7 mouse cellular contexts compared by ENCODE assay signal in the genomic region with DNA sequence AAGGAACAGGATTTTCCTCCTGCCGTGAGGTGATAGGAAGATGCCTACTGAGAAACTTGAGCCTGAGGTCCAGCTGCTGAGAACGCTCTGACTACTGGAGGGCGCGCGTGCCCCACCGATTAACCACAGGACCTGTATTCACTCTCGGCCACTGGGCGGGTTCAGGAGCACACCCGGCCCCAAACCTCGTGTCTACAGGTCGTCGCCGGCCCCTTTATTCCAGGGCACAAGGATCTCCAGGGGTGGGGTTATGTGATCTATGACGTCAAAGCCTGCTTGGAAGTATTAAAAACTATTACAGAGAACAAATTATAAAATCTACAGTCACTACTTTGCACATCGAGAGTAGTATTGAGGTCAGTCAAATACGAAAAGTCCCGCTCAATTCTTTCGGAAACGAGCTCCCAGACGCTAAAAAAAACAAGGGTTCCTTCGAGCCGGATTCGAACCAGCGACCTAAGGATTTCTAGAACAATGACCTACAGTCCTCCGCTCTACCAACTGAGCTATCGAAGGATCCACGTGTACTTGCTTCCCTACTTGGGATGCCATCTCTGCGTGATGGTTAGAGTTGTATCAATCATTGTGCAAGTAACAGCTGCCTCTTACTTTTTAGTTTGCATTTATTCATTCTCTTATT. TPM values are rescaled to one million over a fixed set of nuclear protein-coding genes. Genes with fewer than 3 reads are reported as not detected.
DNase-seq lines count a peak whose midpoint lies in the region; ATAC-seq and TF ChIP-seq lines count a peak whose summit lies in the region.

No protein-coding gene starts in this region.

- 0 out of 2 replicates have a peak overlapping the region, but pooled peaks have one; percentile 39 for H3K9ac ChIP-seq in embryonic facial prominence, embryonic 11.5 days (replicated peaks; ENCODE audit: low read length)
- H3K9ac ChIP-seq in limb, embryonic 11.5 days (ENCODE audit: low read length) = peak overlapping the region; percentile 41; the same call in 1 of the 2 replicates
- H3K9ac ChIP-seq in midbrain, embryonic 13.5 days (replicated peaks) = no peak overlapping the region; the same call in 1 of the 2 replicates

- peak; percentile 26; the same call in 1 of the 2 replicates for TF ChIP-seq POLR2A in small intestine, adult 2 months (IDR thresholded peaks at IDR 0.05; ENCODE audit: low read depth, low read length)

- H3K4me2 ChIP-seq in embryonic facial prominence, embryonic 11.5 days (ENCODE audit: low read depth, low read length) = peak overlapping the region; percentile 55
- H3K4me2 ChIP-seq in limb, embryonic 11.5 days (ENCODE audit: low read depth, severe bottlenecking) = peak overlapping the region; percentile 39
- peak overlapping the region; percentile 62 for H3K4me2 ChIP-seq in midbrain, embryonic 13.5 days (replicated peaks)

- no peaks in the 10 kb centered on the region for H3K36me3 ChIP-seq in embryonic facial prominence, embryonic 11.5 days (replicated peaks; ENCODE audit: control insufficient read depth, insufficient read depth, low read depth, low read length)
- H3K36me3 ChIP-seq in limb, embryonic 11.5 days (ENCODE audit: control insufficient read depth, insufficient read depth, low read length) = no peaks in the 10 kb centered on the region
- H3K36me3 ChIP-seq in midbrain, embryonic 13.5 days = no peaks in the 10 kb centered on the region
- no peaks in the 10 kb centered on the region for H3K36me3 ChIP-seq in small intestine, adult 2 months (ENCODE audit: control insufficient read depth, insufficient read depth, low read length)

- no peaks in the 10 kb centered on the region for H3K27me3 ChIP-seq in embryonic facial prominence, embryonic 11.5 days (ENCODE audit: control insufficient read depth, insufficient read depth, low read length)
- no peaks in the 10 kb centered on the region for H3K27me3 ChIP-seq in limb, embryonic 11.5 days (ENCODE audit: control insufficient read depth, insufficient read depth, low read length)
- H3K27me3 ChIP-seq in midbrain, embryonic 13.5 days = no peaks in the 10 kb centered on the region
- H3K27me3 ChIP-seq in small intestine, adult 2 months (ENCODE audit: control insufficient read depth, insufficient read depth, low read length) = no peaks in the 10 kb centered on the region

- H3K4me3 ChIP-seq in embryonic facial prominence, embryonic 11.5 days (ENCODE audit: low read depth, low read length) = peak overlapping the region; percentile 45
- peak overlapping the region; percentile 50 for H3K4me3 ChIP-seq in limb, embryonic 11.5 days (ENCODE audit: low read depth, low read length)
- H3K4me3 ChIP-seq in midbrain, embryonic 13.5 days (replicated peaks) = peak overlapping the region; percentile 62
- peak overlapping the region; percentile 61 for H3K4me3 ChIP-seq in small intestine, adult 2 months (ENCODE audit: low read depth, low read length)

- peak; percentile 91 for DNase-seq in adrenal gland, postnatal 25 days
- DNase-seq in embryonic facial prominence, embryonic 11.5 days (ENCODE audit: low spot score) = peak; percentile 98
- DNase-seq in heart, adult 11 months = peak; percentile 99
- DNase-seq in kidney, adult 11 months = peak; percentile 95
- DNase-seq in limb, embryonic 11.5 days (ENCODE audit: low spot score) = peak; percentile 99

- H3K27ac ChIP-seq in embryonic facial prominence, embryonic 11.5 days (replicated peaks; ENCODE audit: low read depth, low read length) = no peak overlapping the region
- H3K27ac ChIP-seq in limb, embryonic 11.5 days (replicated peaks; ENCODE audit: low read depth, low read length) = peak overlapping the region; percentile 42; the same call in 1 of the 2 replicates
- H3K27ac ChIP-seq in midbrain, embryonic 13.5 days = peak overlapping the region; percentile 39; the same call in 1 of the 2 replicates
- peak overlapping the region; percentile 41 for H3K27ac ChIP-seq in small intestine, adult 2 months (ENCODE audit: insufficient read depth, low read depth, low read length)

- no peaks in the 10 kb centered on the region for H3K9me3 ChIP-seq in embryonic facial prominence, embryonic 11.5 days (replicated peaks; ENCODE audit: control insufficient read depth, low read length)
- H3K9me3 ChIP-seq in limb, embryonic 11.5 days (ENCODE audit: control insufficient read depth, low read length) = no peaks in the 10 kb centered on the region
- no peaks in the 10 kb centered on the region for H3K9me3 ChIP-seq in midbrain, embryonic 13.5 days

- no peaks in the 10 kb centered on the region for H3K4me1 ChIP-seq in embryonic facial prominence, embryonic 11.5 days (ENCODE audit: control insufficient read depth, insufficient read depth, low read length)
- H3K4me1 ChIP-seq in limb, embryonic 11.5 days (ENCODE audit: control insufficient read depth, insufficient read depth, low read length) = 0 out of 2 replicates have a peak, but pooled peaks cover 2% of the 10 kb centered on the region
- peaks cover 34% of the 10 kb centered on the region for H3K4me1 ChIP-seq in midbrain, embryonic 13.5 days (replicated peaks)
- peaks cover 2% of the 10 kb centered on the region; the same call in 1 of the 2 replicates for H3K4me1 ChIP-seq in small intestine, adult 2 months (ENCODE audit: control insufficient read depth, insufficient read depth, insufficient read length, low read length)

- under 1% methylated on average over 28 of the region's 28 CpGs for WGBS in embryonic facial prominence, embryonic 11.5 days
- whole genome bisulfite sequencing in limb, embryonic 11.5 days = under 1% methylated on average over 28 of the region's 28 CpGs
- under 1% methylated on average over 28 of the region's 28 CpGs for WGBS in midbrain, embryonic 13.5 days
- under 1% methylated on average over 28 of the region's 28 CpGs for WGBS in small intestine, adult 2 months

- peak; percentile 82 for TF ChIP-seq CTCF in small intestine, adult 2 months (IDR thresholded peaks at IDR 0.05; ENCODE audit: extremely low read depth, insufficient read length, insufficient replicate concordance, low read depth, low read length)

- ATAC-seq in embryonic facial prominence, embryonic 11.5 days (replicated peaks; ENCODE audit: insufficient number of reproducible peaks, low FRiP score, low TSS enrichment, low read depth) = peak; percentile 89
- ATAC-seq in limb, embryonic 11.5 days (ENCODE audit: insufficient number of reproducible peaks, low FRiP score, low TSS enrichment, low read depth) = peak; percentile 89
- ATAC-seq in midbrain, embryonic 13.5 days = peak; percentile 93

RNA-seq across cellular contexts. Expression of gene Abt1, which starts 9.0 kb away (rescaled TPM):
- 6.4 and 6.9 TPM in 2 replicates for total RNA-seq in adrenal gland, postnatal 25 days (2021)
- polyA plus RNA-seq in embryonic facial prominence, embryonic 11.5 days (2014; fragmentation: Nextera tagmentation; extraction: Ambion mirVana) = 15.0 and 16.2 TPM in 2 replicates
- 16.3 and 17.4 TPM in 2 replicates for polyA plus RNA-seq in limb, embryonic 11.5 days (2014; fragmentation: Nextera tagmentation; extraction: Ambion mirVana)
- polyA plus RNA-seq in midbrain, embryonic 13.5 days (2015; fragmentation: Nextera tagmentation; extraction: Ambion mirVana) = 10.8 TPM in 2 replicates
- 0.95 and 1.2 TPM in 2 replicates for polyA plus RNA-seq in small intestine, adult 2 months (2012; rRNA removed)

RNA-seq across cellular contexts. Expression of gene Btn1a1, which starts 33.0 kb away (rescaled TPM):
- not detected in 2 replicates for total RNA-seq in adrenal gland, postnatal 25 days (2021)
- polyA plus RNA-seq in embryonic facial prominence, embryonic 11.5 days (2014; fragmentation: Nextera tagmentation; extraction: Ambion mirVana) = 0.24 and 0.35 TPM in 2 replicates
- not detected in 2 replicates for polyA plus RNA-seq in limb, embryonic 11.5 days (2014; fragmentation: Nextera tagmentation; extraction: Ambion mirVana)
- polyA plus RNA-seq in midbrain, embryonic 13.5 days (2015; fragmentation: Nextera tagmentation; extraction: Ambion mirVana) = 0.04 and 0.13 TPM in 2 replicates
- polyA plus RNA-seq in small intestine, adult 2 months (2012; rRNA removed) = 0.05 TPM in 1 of 2 replicates, not detected in the other

RNA-seq across cellular contexts. Expression of gene Btn2a2, which starts 56.0 kb away (rescaled TPM):
- not detected in 2 replicates for total RNA-seq in adrenal gland, postnatal 25 days (2021)
- 1.1 and 1.4 TPM in 2 replicates for polyA plus RNA-seq in embryonic facial prominence, embryonic 11.5 days (2014; fragmentation: Nextera tagmentation; extraction: Ambion mirVana)
- 1.3 and 2.2 TPM in 2 replicates for polyA plus RNA-seq in limb, embryonic 11.5 days (2014; fragmentation: Nextera tagmentation; extraction: Ambion mirVana)
- 0.13 TPM in 2 replicates for polyA plus RNA-seq in midbrain, embryonic 13.5 days (2015; fragmentation: Nextera tagmentation; extraction: Ambion mirVana)
- polyA plus RNA-seq in small intestine, adult 2 months (2012; rRNA removed) = not detected in 2 replicates
